Mouse (Mus musculus) heart, embryonic 13.5 days (tissue): ENCODE data around the gene Aspdh. TPM values are rescaled to one million over a fixed set of nuclear protein-coding genes. Genes with fewer than 3 reads are reported as not detected.

Experiments used
- ATAC-seq: fragments of 200-750 bp; cut with Nextera tagmentation; 2 replicates; pipeline ENCODE4 v1.8.0; 2017; ENCODE audit warnings: moderate TSS enrichment; ENCODE audit not compliant: insufficient number of reproducible peaks, low FRiP score, low TSS enrichment; ENCODE audit errors: extremely low read depth
- H3K27ac ChIP-seq: fragments of 300-500 bp; sonication (generic); replicated peaks from 2 replicates; pipeline ENCODE4 v1.5.1; 2015; ENCODE audit warnings: moderate library complexity, mild to moderate bottlenecking, inconsistent platforms
- H3K27me3 ChIP-seq: fragments of 300-500 bp; sonication (generic); replicated peaks from 2 replicates; pipeline ENCODE4 v1.6.1; 2015; ENCODE audit warnings: mild to moderate bottlenecking, inconsistent platforms
- H3K36me3 ChIP-seq: fragments of 300-500 bp; sonication (generic); 2 replicates; pipeline ENCODE4 v1.6.1; 2015; ENCODE audit warnings: mild to moderate bottlenecking, inconsistent platforms
- H3K4me1 ChIP-seq: fragments of 300-500 bp; sonication (generic); 2 replicates; pipeline ENCODE4 v1.6.1; 2015; ENCODE audit warnings: inconsistent platforms
- H3K4me2 ChIP-seq: fragments of 300-500 bp; sonication (generic); 2 replicates; pipeline ENCODE4 v1.6.1; 2015; ENCODE audit warnings: inconsistent platforms, mild to moderate bottlenecking, moderate library complexity
- H3K4me3 ChIP-seq: fragments of 300-500 bp; sonication (generic); 2 replicates; pipeline ENCODE4 v1.5.1; 2015; ENCODE audit warnings: moderate library complexity, mild to moderate bottlenecking, inconsistent platforms
- H3K9ac ChIP-seq: fragments of 300-500 bp; sonication (generic); 2 replicates; pipeline ENCODE4 v1.6.1; 2015; ENCODE audit warnings: inconsistent platforms, mild to moderate bottlenecking, moderate library complexity
- H3K9me3 ChIP-seq: fragments of 300-500 bp; sonication (generic); 2 replicates; pipeline ENCODE4 v1.6.1; 2016; ENCODE audit warnings: inconsistent platforms
- WGBS: fragments of 180-500 bp; shearing (Covaris S2); methylation state at CpG from one replicate; pipeline ENCODE4 v1.1.7; 2015; ENCODE audit warnings: mixed read lengths; 5-methylcytosine and 5-hydroxymethylcytosine counted together
- polyA plus RNA-seq: library from polyadenylated mRNA; unstranded; fragments of >200 nt; fragmentation: Nextera tagmentation; extraction: Ambion mirVana; gene quantifications from 2 replicates; pipeline ENCODE4 v1.2.1, GENCODE M21; 2015

The Aspdh gene
- polyA plus RNA-seq, 1 experiment from 2014 or later = 0.70 TPM

DNA sequence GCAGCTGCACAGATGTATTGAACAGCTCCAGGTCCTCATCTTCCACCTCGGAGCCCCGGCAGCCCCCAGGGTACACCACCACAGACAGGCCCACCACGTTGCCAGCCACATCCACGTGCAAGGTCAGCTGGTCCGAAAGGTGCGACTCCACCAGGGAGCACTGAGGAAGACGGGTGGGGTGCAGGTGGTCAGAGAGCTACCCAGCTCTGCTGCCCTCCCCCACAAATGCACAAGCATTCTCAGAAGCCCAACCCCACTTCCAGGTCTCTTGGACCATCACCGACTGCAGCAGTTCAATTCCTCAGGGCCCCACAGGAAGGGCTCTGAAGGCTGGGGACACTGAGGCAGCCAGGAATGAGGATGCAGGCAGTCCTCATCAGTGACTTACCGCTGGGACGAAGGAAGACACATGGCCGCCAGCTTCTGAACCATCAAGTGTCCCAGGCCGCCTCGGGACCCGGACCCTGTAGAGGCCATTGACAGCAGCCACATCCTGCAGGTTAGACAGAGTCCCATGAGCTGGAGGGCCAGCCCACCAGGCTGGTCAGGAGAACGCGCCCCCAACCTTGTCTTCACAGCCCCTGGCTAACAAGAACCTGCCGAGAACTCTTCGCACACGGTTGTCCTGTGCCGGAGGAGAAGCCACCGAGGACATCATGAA lies 27.1 kb downstream of the Aspdh start:
- peaks cover 59% of the 10 kb centered on the region for H3K36me3 ChIP-seq
- H3K4me2 ChIP-seq = no peak overlapping the region
- H3K9ac ChIP-seq = 0 out of 2 replicates have a peak overlapping the region, but pooled peaks have one; percentile 7
- 88% methylated on average over 21 of the region's 21 CpGs for WGBS
- H3K4me3 ChIP-seq = no peak overlapping the region
- no peaks in the 10 kb centered on the region for H3K27me3 ChIP-seq
- no peaks in the 10 kb centered on the region for H3K9me3 ChIP-seq
- no peak overlapping the region for H3K27ac ChIP-seq
- H3K4me1 ChIP-seq = peaks cover 32% of the 10 kb centered on the region
- no peak for ATAC-seq

- ATAC-seq = no peak
- H3K4me3 ChIP-seq = no peak overlapping the region
- H3K4me2 ChIP-seq = peak overlapping the region; percentile 89
- no peaks in the 10 kb centered on the region for H3K9me3 ChIP-seq
- peaks cover 47% of the 10 kb centered on the region for H3K36me3 ChIP-seq
- no peak overlapping the region for H3K9ac ChIP-seq
- H3K27ac ChIP-seq = no peak overlapping the region
- WGBS = 86% methylated on average over 12 of the region's 12 CpGs
- peaks cover 33% of the 10 kb centered on the region for H3K4me1 ChIP-seq
- H3K27me3 ChIP-seq = peaks cover 18% of the 10 kb centered on the region
Observed at GRCm38 (mm10) chr7:44494681-44495080, 29.5 kb downstream of the Aspdh start.

- H3K36me3 ChIP-seq = peaks cover 43% of the 10 kb centered on the region
- ATAC-seq = no peak
- H3K27me3 ChIP-seq = peaks cover 22% of the 10 kb centered on the region
- 81% methylated on average over 7 of the region's 7 CpGs for WGBS
- no peaks in the 10 kb centered on the region for H3K9me3 ChIP-seq
- peak overlapping the region; percentile 69 for H3K4me3 ChIP-seq
- no peak overlapping the region for H3K27ac ChIP-seq
- peak overlapping the region; percentile 92 for H3K9ac ChIP-seq
- H3K4me1 ChIP-seq = peaks cover 32% of the 10 kb centered on the region
- H3K4me2 ChIP-seq = peak overlapping the region; percentile 89
Observed at GRCm38 (mm10) chr7:44495086-44495485, 29.9 kb downstream of the Aspdh start.

- peak within 1 kb of the TSS; percentile 89 for H3K4me2 ChIP-seq
- peaks cover 22% of the 10 kb centered on the region for H3K4me1 ChIP-seq
- ATAC-seq = peak; percentile 94
- WGBS = under 1% methylated on average over 58 of the region's 58 CpGs
- peak within 1 kb of the TSS; percentile 69 for H3K4me3 ChIP-seq
- peak within 1 kb of the TSS; percentile 92 for H3K27ac ChIP-seq
- H3K27me3 ChIP-seq = peaks cover 33% of the 10 kb centered on the region
- no peaks in the 10 kb centered on the region for H3K9me3 ChIP-seq
- H3K9ac ChIP-seq = peak within 1 kb of the TSS; percentile 92
- H3K36me3 ChIP-seq = peaks cover 32% of the 10 kb centered on the region
Observed at GRCm38 (mm10) chr7:44495992-44496770, 31.0 kb downstream of the Aspdh start, which contains the start of the genes Emc10 and Fam71e1. TSS of gene Emc10 (minus strand) at chr7:44496529. TSS of gene Fam71e1 (plus strand) at chr7:44496581.

DNA sequence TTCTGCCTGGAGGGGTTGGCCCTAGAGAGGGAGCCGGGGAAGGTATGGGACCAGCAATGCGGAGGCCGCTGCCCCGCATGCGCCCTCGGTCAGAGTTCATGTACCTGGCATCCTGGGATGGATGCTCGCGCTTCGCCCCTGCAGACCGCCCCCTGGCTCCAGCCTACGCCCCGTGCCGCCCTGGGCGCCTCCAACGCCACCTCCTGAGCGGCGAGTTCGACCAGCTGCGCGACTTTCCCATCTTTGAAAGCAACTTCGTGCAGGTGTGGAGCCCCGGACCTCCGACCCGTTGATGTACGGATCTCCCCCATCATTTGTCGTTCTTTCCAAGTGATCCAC lies 31.5 kb downstream of the Aspdh start:
- Histone ChIP-seq H3K27me3 (peaks cover 33% of the 10 kb centered on the region), H3K27ac (peak overlapping the region; percentile 92), H3K4me1 (peaks cover 22% of the 10 kb centered on the region), H3K9ac (peak overlapping the region; percentile 92), H3K36me3 (peaks cover 27% of the 10 kb centered on the region), H3K4me3 (peak overlapping the region; percentile 69), H3K4me2 (peak overlapping the region; percentile 89), H3K9me3 (no peaks in the 10 kb centered on the region)
- ATAC-seq = no peak
- under 1% methylated on average over 26 of the region's 26 CpGs for WGBS

- WGBS = 81% methylated on average over 10 of the region's 10 CpGs
- Histone ChIP-seq H3K4me2 (peak overlapping the region; percentile 89), H3K9me3 (no peaks in the 10 kb centered on the region), H3K4me1 (peaks cover 22% of the 10 kb centered on the region), H3K36me3 (peaks cover 19% of the 10 kb centered on the region), H3K27ac (no peak overlapping the region), H3K27me3 (peaks cover 33% of the 10 kb centered on the region), H3K9ac (0 out of 2 replicates have a peak overlapping the region, but pooled peaks have one; percentile 92), H3K4me3 (peak overlapping the region; percentile 69)
- no peak for ATAC-seq
Observed at GRCm38 (mm10) chr7:44497361-44498055, 32.3 kb downstream of the Aspdh start.

- Histone ChIP-seq H3K36me3 (peaks cover 5% of the 10 kb centered on the region), H3K9ac (no peak overlapping the region), H3K4me1 (peaks cover 22% of the 10 kb centered on the region)
Observed at GRCm38 (mm10) chr7:44498922-44499321, 33.7 kb downstream of the Aspdh start.

DNA sequence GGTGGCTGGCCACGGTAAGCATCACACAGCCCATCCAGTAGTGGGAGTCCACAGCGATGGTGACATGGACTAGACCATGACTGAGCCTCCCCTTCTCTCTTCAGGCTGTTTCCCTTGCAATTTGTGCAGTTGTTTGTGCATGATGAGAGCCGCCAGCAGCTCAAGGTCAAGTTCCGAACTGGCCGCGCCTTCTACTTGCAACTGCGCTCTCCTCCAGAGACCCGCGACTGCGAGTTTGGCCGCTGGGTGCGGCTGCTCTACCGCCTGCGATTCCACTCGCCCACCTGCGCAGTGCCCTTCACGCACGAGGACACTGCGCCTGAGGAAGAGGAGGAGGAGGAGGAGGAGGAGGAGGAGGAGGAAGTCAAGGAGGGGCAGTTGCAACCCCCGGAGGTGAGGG lies 34.9 kb downstream of the Aspdh start:
- WGBS = 43% methylated on average over 20 of the region's 20 CpGs
- Histone ChIP-seq H3K36me3 (no peaks in the 10 kb centered on the region; the same call in 1 of the 2 replicates), H3K4me3 (no peak overlapping the region), H3K4me2 (no peak overlapping the region), H3K27me3 (peaks cover 39% of the 10 kb centered on the region), H3K9ac (no peak overlapping the region), H3K9me3 (no peaks in the 10 kb centered on the region), H3K4me1 (peaks cover 16% of the 10 kb centered on the region), H3K27ac (no peak overlapping the region)
- ATAC-seq = no peak

More at GRCm38 (mm10) chr7:44498922-44499321, 33.7 kb downstream of the Aspdh start:
- no peak overlapping the region for H3K27ac ChIP-seq
- ATAC-seq = no peak
- H3K4me3 ChIP-seq = no peak overlapping the region
- H3K9me3 ChIP-seq = no peaks in the 10 kb centered on the region
- H3K27me3 ChIP-seq = peaks cover 39% of the 10 kb centered on the region
- no peak overlapping the region for H3K4me2 ChIP-seq
- 73% methylated on average over 1 of the region's 1 CpGs for WGBS

DNA sequence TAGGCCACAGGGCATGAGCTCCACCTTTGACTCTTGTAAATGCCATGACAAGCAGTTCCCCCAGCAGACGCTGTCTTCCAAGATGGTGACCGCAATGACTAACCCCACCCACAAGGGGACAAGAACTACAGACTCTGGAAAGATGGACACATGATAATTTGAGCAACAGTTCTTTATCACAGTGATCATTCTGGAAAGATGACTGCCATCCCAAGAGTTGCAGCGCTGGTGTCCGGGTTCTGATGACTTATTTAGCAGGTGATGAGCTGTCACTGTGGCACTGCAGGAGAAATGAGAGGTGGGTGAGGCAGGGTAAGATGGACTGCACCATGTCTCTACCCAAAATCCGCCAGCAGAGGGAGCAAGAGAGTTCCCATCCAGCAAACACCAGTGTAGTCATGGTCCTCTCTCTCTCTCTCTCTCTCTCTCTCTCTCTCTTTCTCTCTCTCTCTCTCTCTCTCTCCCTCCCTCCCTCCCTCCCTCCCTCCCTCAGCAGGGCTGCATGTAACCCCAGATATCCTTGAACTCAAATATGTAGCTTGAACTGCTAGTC lies 36.4 kb downstream of the Aspdh start:
- Histone ChIP-seq H3K4me3 (no peak overlapping the region), H3K27ac (no peak overlapping the region), H3K4me1 (peaks cover 8% of the 10 kb centered on the region), H3K9me3 (no peaks in the 10 kb centered on the region), H3K4me2 (no peak overlapping the region), H3K36me3 (no peaks in the 10 kb centered on the region; the same call in 1 of the 2 replicates), H3K9ac (no peak overlapping the region), H3K27me3 (peaks cover 39% of the 10 kb centered on the region)
- ATAC-seq = no peak
- WGBS = 35% methylated on average over 5 of the region's 5 CpGs

GRCm38 (mm10) chr7:44507491-44507890 lies 42.3 kb downstream of the Aspdh start:
- ATAC-seq = no peak

More at GRCm38 (mm10) chr7:44507491-44507890, 42.3 kb downstream of the Aspdh start:
- H3K4me1 ChIP-seq = no peaks in the 10 kb centered on the region
- H3K36me3 ChIP-seq = no peaks in the 10 kb centered on the region
- no peak overlapping the region for H3K4me2 ChIP-seq
- H3K9me3 ChIP-seq = no peaks in the 10 kb centered on the region
- no peak overlapping the region for H3K9ac ChIP-seq
- no peak overlapping the region for H3K4me3 ChIP-seq
- H3K27me3 ChIP-seq = peaks cover 39% of the 10 kb centered on the region
- no peak overlapping the region for H3K27ac ChIP-seq
